Mouse (Mus musculus): ENCODE measurements at regions not wholly inside any gene's neighbourhood (a gene's known extent, or its start where the extent isn't known, plus 50 kb on each side); places are given as distances from the start of the nearest gene placed in this dataset.

DNA sequence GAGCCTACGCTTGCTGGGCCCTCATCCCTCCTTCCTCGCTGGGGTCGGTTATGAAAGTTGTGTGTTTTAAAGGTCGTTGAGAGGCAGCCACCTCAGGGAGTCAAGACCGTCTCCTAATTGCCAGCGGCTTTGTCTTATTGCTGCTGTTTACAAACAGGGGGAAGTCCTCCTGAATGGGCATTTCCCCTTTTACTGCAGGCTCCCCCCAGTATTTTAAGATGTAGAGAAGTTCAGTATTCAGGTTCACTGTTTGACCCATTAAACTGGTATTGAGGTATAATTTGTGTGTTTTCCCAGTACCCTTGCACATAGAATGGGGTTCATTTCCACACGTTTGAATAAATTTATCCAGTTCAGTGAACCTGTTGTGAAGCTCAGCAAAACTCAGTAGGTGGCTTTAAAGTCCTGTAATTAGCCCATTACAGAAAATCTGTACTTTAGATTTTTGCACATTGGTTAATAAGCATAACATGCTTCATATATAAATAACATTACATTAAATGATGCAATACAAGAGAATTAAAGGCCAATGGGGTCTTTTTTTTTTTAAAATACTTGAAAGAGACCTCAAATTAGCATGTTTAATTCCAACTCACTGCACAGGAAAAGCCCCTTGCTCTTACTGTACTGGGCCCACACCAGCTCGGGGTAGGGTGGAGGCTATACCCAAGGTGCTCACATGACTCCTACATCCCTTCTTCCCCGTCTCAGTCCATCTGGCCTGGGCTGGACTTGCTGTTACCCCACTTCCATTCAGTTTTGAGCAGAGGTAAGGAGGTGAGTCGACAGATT, 63.7 kb downstream of the Nkx2-1 start:
- WGBS = 64% methylated on average over 10 of the region's 10 CpGs
- DNase-seq (ENCODE audit: low read depth, low spot score) = no peak

DNA sequence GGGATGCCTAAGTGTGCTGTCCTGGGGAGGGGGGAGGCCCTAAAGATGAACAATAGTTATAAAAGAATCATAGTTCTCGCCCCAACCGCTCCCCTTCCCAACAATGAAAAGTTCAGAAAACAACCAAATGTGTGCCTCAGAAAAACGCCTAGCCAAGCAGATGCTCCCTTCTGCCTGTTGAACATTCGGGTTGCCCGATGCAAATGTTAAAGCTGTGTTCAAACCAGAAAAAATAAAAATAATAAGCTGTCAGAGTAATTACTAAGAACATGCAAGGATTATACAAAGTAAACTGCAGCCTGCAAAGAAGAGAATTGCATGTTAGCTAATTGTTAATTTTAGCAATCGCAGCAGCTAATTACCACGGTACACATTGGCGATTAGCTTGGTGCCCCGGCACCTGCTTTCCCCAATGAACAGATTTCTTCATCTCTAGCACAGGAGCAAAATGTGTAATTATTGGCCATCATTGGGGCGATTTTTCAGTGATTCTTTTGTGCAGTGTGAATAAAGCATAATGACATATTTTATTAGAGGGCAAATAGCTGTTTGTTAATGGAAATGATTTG, 65.7 kb downstream of the Nkx2-1 start:
- 79% methylated on average over 10 of the region's 10 CpGs for WGBS
- no peak for DNase-seq (ENCODE audit: low read depth, low spot score)

DNA sequence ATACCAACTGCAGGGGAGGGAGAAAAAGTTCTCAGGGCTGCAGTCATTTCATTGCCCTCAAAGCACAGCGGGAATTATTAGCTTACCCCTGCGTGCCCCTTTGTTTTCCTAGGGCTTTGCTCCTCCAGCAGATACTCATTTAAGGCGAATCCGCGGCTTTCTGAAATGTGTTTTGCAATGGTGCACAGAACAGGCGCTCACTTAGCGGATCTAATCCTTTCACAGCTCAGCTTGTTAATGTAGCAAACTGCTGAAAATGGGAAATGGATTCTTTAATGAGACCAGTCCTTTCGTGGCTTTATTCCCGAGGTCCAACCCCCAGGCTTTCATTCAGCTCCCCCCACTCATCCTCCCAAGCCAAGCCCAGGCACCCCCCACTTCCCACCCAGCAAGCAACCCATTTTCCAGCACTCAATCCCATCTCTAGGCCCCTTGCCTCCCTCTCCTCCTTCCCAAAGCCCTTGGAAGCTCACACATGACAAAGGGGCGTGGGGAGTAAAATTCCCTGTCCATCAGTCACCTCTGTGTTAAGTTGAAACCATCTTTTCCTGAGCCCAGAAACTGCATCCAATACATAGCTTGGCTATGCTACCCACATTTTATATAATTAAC, 77.1 kb downstream of the Nkx2-1 start:
- DNase-seq (ENCODE audit: low read depth, low spot score) = no peak
- WGBS = 14% methylated on average over 10 of the region's 10 CpGs

DNA sequence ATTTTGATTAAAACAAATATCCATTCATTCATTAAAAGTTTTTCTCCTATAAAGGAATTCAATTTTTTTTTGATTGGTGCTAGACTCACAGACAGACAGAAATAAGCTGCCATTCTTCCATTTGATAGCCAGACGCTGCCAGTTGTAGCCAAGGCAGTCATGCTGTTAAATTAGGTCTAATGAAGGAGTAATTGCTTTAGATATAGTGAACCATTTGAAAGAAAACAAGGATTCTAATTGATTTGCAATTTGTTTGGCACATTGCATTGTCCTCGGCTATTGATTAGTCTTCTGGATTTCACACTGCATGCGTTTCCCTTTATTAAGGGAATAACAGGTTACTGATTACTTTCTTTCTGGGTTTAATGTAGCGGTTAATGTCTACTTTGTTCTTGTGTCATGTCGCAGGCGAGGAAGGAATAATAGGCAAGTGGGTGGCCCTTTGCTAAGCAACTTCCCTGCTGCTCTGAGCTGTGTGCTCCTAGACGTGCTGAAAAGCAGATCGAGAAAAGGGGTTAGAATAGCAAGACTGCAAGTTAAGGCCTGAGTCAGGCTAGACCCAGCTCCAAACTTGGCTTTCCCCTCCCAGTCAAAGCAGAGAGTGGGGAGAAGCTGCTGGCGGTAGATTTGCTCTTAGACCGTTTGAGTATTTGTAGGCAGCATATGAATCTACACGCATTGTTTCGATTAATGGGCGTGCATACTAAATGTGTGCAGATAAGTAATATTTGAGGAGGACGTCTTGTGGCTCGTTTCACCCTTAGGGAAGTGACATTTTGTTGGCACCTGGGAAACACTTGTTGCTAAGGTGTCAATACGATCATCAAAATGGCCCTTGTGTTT, 77.8 kb downstream of the Nkx2-1 start:
- 17% methylated on average over 16 of the region's 16 CpGs for WGBS
- DNase-seq (ENCODE audit: low read depth, low spot score) = no peak

DNA sequence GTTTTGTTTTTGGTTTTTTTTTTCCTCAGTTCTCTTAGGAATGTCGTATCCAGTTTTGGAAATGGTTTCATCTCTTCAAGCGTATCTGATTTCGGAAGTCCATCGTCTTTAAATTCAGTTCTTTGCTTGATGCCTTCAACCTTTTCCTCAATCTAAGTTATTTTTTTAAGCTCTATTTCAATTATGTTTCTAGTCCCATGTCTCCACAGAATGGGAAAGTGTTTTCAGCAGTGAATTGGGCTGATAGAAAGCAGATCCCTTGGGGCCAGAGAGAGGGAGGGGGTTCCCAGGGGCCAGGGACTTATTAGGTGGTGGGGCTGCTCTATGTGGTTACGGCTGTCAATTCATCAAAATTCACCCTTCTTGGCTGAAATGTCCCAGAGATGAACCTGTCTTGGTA, 78.8 kb downstream of the Nkx2-1 start:
- WGBS = 61% methylated on average over 5 of the region's 5 CpGs

DNA sequence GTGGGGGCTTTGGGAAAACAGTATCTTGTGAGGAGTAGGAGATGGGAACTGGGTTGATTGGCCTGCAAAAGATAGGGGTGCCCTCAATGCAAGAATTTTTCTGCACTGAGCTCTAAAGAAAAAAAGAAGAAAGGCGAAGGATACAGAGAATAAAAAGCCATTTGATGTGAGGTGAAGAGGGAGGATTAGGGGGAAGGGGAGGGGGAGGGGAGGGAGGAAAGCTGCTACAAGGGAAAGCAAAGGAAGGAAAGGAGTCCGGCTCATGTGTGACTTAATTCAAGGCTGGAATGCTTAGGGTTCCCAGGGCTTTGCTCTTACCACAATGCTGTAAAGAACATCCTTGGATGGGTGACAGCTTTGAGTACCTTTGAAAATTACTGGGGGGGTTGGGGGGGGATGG, 79.4 kb downstream of the Nkx2-1 start:
- WGBS = 17% methylated on average over 2 of the region's 2 CpGs
- DNase-seq (ENCODE audit: low read depth, low spot score) = no peak

More for the DNA sequence above, 78.8 kb downstream of the Nkx2-1 start:
- DNase-seq (ENCODE audit: low read depth, low spot score) = no peak

DNA sequence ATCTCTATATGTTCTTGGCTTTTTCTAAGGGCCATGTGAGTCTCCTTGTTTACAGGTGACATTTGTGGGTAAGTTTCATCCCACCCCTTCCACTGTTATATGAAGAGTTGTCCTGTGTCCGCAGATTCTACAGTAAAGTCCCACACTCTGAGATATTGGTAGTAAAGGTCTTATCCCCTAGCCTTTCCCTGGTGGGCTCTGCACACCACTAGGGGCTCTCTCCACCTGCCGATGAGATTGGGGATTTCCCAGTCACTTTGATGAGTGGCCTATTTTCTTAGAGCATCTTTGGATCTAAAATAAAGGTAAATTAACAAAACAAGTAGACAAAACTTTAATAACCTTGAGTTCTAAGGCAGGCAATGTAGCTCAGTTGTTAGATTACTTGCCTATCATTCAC, 86.4 kb downstream of the Nkx2-1 start:
- 76% methylated on average over 2 of the region's 2 CpGs for WGBS
- DNase-seq (ENCODE audit: low read depth, low spot score) = no peak

DNA sequence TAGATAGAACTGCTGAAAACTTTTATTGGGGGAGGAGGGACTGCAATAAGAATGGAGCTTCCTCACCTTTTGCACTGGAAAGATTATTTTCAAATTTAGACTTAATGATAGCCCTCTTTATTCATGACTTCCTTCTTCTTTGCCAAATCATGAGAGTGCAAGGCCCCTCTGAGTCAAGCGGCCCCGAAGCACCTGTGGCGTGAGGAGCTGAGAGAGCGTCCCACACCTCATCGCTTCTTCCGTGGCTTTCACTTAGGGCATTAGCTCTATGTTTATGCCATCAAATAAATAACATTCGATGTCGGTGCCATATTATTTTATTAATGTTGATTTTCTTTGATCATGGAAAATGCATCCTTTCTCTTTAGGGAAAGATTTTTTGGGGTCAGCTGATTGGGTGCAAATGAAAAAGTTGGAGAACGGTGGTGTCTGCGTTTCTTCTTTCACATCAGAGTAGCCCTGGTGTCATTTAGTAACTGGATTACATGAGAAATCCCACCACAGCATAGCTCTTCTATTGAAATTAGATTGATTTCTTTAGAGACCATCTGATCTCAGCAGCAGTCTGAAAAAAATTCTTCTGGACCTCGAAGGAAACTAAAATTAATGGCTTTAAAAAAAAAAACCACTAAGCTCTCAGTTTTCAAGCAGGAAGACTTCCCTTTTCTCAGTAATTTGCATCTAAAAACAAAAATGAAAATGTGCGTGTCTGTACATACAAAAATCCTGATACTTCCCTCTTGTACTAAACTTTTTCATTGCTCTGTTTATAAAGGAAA, 87.7 kb downstream of the Nkx2-1 start:
- no peak for DNase-seq (ENCODE audit: low read depth, low spot score)
- 78% methylated on average over 12 of the region's 12 CpGs for WGBS

DNA sequence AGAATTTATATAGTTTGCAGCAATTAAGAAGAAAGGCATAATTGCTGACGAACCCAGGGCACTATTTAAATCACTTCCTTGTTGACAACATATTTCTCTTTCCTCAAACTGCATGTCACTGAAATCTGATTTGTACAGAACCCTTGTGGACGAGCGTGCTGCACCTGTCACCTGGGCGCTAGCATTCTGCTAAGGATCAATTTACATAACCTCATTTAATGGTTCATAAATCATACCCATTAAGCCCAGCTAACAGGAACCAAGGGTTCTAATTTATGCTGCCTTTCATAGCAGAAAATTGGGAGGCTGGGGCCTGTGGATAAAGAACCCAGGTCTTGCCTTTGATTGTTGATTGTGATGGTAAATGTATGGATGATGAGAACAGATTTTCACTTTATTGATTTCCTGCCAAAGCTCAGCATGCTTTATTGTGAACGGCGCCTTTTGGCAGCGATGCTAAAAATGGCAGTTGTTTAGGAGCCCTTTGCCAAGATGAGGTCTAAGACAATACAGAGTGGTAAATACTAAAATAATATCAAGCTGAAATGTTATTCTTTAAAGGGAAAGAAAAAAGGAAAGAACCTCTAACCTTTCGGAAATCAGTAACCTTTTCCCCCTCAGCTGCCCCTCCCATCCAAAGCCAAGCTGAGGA, 95.4 kb downstream of the Nkx2-1 start:
- DNase-seq (ENCODE audit: low read depth, low spot score) = no peak
- 52% methylated on average over 8 of the region's 8 CpGs for WGBS

DNA sequence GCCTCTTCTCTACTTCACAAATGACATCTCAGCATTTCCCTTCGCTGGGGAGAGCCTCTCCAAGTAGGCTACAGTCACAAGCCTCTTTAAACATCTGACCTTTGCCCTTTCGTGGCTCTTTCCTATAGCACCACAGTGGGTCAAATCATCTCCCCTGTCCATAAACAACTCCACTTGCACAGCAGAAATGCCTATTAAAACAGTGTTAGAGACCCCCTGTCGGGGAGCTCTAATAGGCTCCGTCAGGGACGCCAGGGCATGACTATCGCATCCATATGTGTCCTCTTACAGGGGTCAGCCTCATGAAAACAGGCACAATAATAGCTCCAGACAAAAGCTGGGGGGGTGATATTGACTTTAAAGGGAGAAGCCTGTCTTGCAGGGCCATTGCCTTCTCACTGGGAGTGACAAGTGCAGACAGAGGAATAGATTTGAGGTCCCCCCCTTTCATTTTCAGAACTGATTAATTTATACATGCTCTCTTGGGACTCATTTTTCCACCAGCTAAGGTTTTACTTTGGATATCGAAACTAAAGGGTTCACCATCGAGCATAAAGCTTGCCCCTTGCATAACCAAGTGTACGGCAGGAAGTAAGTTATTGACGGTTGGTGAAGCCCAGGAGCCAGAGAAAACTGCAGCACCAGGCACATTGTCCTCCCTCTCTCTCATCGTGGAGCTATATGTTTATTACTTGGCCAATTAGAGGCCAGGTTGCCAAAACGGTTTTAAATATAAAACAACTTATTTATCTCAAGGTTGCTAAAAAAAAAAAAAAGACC, 94.6 kb upstream of the Mbip start:
- WGBS = 48% methylated on average over 12 of the region's 12 CpGs
- DNase-seq (ENCODE audit: low read depth, low spot score) = no peak

DNA sequence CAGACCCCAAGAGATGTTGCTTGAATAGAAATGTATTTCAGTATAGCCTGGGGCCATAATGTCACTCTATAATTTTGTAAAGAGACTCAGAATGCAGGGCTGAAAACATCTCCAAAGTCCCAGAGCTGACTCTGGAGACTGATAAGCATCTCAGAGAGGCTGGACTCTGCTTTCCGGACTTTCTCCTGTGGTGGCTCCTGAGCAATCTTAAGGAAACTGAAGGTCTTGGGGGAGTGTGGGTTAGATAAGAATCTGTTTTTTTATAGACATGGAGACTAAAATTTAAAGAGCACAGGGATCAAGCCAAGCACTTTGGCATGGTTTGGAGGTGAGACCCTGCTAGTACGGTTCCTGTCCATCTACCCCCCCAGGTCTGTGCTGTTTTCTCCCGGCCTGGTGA, 92.7 kb upstream of the Mbip start:
- DNase-seq (ENCODE audit: low read depth, low spot score) = no peak
- WGBS = 48% methylated on average over 3 of the region's 3 CpGs

DNA sequence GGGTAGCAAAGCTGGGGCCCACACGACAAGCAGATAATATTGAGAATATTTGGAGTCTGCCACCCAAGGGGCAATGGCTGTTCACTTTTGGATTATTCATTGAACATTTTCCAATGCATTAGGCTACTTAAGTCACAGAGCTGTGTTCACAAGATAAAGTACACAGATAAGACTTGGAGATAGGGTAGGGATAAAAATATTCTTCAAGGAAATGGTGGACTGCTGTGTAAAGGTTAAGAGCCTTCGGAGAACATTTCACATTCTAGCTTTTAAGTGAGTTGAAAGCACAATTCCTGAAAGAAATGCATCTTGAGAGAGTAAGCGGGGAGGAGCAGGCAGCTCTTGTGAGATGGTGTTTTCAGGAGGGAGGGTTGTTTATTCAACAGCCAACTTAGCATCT, 92.3 kb upstream of the Mbip start:
- 29% methylated on average over 3 of the region's 3 CpGs for WGBS
- no peak for DNase-seq (ENCODE audit: low read depth, low spot score)

DNA sequence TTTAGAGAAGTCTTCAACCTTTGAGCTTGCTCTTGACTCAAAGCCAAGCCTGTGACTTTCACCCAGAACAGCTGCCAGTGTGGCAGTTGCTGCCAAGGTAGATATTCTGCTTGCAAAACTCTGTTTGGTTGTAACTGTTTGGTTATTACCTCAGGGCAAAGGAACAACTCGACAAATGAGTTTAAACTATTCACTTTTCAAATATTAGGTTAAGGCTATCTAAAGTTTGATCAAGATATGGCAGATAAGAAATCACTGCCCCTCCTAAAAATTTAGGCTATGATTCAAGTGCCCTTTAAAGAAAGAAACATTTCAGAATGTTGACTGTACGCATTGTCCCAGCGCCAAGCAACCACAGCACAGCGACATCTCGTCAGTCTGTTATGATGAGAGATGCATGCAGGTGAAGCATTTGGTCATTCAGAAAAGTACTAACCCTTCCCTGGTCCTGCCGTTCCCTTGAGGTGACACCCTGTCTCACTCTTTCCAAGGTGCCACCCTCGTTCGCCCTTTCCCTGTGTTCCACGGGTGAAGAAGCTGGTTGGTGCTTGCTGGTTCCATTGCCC, 81.1 kb upstream of the Mbip start:
- 31% methylated on average over 9 of the region's 9 CpGs for WGBS
- DNase-seq (ENCODE audit: low read depth, low spot score) = no peak

DNA sequence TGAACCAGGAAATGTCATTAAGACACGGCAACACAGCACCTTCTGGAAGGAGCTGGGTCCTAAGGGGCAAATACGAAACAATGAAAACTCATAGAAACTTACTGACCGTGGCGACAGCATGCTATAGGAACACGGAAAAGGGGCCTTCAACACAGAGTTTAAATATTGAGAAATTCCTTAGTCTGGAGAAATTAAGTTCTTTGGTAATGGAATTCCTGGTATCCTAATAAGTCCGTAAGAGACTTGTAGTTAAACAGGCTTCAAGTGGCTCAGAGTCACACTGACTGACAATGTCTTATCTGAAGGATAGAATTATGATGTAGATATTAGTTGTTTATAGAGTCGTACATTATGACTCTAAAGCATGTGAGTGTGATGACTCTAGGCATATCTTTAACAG, 70.4 kb upstream of the Mbip start:
- WGBS = 82% methylated on average over 7 of the region's 7 CpGs
- DNase-seq (ENCODE audit: low read depth, low spot score) = no peak

DNA sequence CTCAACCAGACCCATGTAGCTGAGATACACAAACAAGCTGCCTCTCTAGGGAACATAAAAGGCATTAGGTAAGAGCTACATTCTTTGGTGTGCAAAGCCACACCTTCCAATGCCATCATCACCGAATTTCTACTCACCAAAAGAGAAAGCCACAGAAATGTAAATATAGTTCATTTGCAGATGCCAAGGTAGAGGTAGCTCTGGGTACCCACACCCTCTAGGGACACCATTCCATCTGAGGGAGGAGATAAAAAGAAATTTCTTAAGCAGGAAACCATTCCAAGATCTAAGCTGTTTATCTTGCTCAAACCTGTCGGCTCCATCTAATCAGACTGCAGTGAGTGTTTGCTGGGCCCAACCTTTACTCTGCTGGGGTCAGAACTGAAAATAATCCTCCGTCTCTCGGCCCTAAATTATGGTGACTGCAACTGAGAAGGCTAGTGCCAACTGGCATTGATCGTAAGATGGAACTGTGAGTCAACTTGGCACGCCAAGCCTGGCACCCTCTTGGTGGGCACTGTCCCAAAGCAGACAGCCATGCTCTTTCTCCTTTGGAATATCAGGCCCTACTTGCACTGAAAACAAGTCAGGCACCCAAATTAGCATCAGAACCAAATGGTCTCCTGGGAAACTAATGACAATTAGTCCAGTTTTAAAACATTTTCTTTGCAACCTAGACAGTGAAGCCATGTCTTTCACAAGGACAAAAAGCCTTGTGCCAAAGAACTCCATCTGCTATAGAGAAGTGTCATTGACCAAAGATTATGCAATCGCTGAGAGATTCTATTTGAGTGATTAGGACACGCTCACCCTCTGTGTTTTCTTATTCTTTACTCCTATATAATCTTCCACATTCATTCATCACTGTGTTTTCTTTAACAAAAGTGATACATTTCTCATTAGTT, 69.4 kb upstream of the Mbip start:
- DNase-seq (ENCODE audit: low read depth, low spot score) = no peak
- WGBS = 57% methylated on average over 8 of the region's 8 CpGs

DNA sequence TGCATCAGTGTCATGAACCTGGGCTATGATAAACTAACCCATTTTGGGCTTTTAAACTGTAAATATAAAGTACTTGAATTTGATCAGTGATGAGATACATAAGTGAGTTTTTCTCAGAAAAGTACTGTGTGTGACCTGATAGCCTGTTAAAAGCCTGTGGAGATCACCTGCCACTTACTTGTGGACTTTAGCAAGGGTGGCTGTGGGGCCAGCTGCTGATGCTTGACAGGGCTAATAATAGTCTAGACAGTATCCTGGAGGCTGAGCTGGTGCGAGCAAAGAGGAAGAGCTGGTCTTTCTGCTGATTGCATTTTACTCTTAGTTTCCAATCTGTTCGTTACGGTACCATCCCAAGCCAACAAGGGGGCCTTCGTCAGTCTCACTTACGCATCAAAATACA, 60.0 kb upstream of the Mbip start:
- WGBS = 86% methylated on average over 5 of the region's 5 CpGs
- DNase-seq (ENCODE audit: low read depth, low spot score) = no peak

DNA sequence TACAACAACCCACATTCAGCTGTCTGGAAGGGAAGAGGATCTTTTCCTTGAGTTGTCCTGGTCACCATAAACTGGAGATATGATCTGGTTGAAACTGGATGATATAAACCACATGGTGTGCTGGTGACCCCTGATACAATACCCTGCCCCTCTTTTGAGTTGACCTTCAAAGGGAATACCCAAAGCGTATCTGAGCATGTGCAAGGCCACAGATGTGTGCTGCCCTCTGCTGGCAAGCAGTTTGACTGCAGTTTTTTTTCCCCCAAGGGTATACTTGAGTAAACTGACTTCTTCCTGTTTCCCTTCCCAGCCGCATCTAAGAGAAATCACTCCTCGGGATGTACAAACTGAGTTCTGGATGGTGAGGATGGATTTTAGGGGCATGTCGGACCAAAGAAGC, 59.1 kb upstream of the Mbip start:
- DNase-seq (ENCODE audit: low read depth, low spot score) = peak; percentile 16
- 22% methylated on average over 4 of the region's 4 CpGs for WGBS
